Mouse (Mus musculus): ENCODE data around the gene Duxbl2.
"Not testable (repeated sequence)": the region's sequence is repeated elsewhere in the genome, so short reads cannot be mapped to it uniquely, and the experiment has no call there.

Gene Duxbl2

GRCm38 (mm10) chr14:26118150-26118549, at the start of gene Duxbl2:
Duxbl2 (plus strand) TSS chr14:26118349.
- in situ Hi-C loops (cut with MseI, MboI): not testable (repeated sequence)

GRCm38 (mm10) chr14:26076620-26077390, 41.3 kb upstream of the Duxbl2 start:
- in situ Hi-C loops (cut with MseI, MboI): not testable (repeated sequence)

- in situ Hi-C loops (cut with MseI, MboI): not testable (repeated sequence)
Observed at GRCm38 (mm10) chr14:26081216-26081615, 36.9 kb upstream of the Duxbl2 start, which contains the start of gene Cphx2. Cphx2 (plus strand) TSS chr14:26081516.

GRCm38 (mm10) chr14:26081997-26082396, 36.2 kb upstream of the Duxbl2 start, which contains the start of gene Cphx3:
Cphx3 (plus strand) TSS chr14:26082297.
- in situ Hi-C loops (cut with MseI, MboI): not testable (repeated sequence)

- in situ Hi-C loops (cut with MseI, MboI): not testable (repeated sequence)
Observed at GRCm38 (mm10) chr14:26097622-26098021, 20.5 kb upstream of the Duxbl2 start.

GRCm38 (mm10) chr14:26118550-26119000, 426 bp downstream of the Duxbl2 start:
- in situ Hi-C loops (cut with MseI, MboI): not testable (repeated sequence)

GRCm38 (mm10) chr14:26119095-26119494, 946 bp downstream of the Duxbl2 start:
- in situ Hi-C loops (cut with MseI, MboI): not testable (repeated sequence)

GRCm38 (mm10) chr14:26147095-26147494, 28.9 kb downstream of the Duxbl2 start:
- in situ Hi-C loops (cut with MseI, MboI): not testable (repeated sequence)

GRCm38 (mm10) chr14:26156032-26156431, 37.9 kb downstream of the Duxbl2 start:
- in situ Hi-C loops (cut with MseI, MboI): not testable (repeated sequence)

- in situ Hi-C loops (cut with MseI, MboI): not testable (repeated sequence)
Observed at GRCm38 (mm10) chr14:26161156-26161555, 43.0 kb downstream of the Duxbl2 start.

- in situ Hi-C loops (cut with MseI, MboI): not testable (repeated sequence)
Observed at GRCm38 (mm10) chr14:26162423-26162822, 44.3 kb downstream of the Duxbl2 start.

- in situ Hi-C loops (cut with MseI, MboI): not testable (repeated sequence)
Observed at GRCm38 (mm10) chr14:26165266-26165665, 47.1 kb downstream of the Duxbl2 start.

GRCm38 (mm10) chr14:26173955-26174354, 55.8 kb downstream of the Duxbl2 start:
- in situ Hi-C loops (cut with MseI, MboI): not testable (repeated sequence)

- in situ Hi-C loops (cut with MseI, MboI): not testable (repeated sequence)
Observed at GRCm38 (mm10) chr14:26175028-26175427, 56.9 kb downstream of the Duxbl2 start.
